Mouse (Mus musculus) cerebellum, adult 2 months (tissue): ENCODE measurements around the gene Slc12a8.

Experiments
- CTCF ChIP-seq: fragments of 200-500 bp; IDR thresholded peaks from 2 replicates; pipeline ENCODE4 v1.5.1; 2011; ENCODE audit warnings: low read depth, mild to moderate bottlenecking, control low read depth, low read length, moderate library complexity, borderline replicate concordance; ENCODE audit not compliant: insufficient read depth
- POLR2A ChIP-seq: fragments of 200-500 bp; IDR thresholded peaks from 2 replicates; pipeline ENCODE4 v1.6.1; 2011; ENCODE audit warnings: low read length, control low read depth, borderline replicate concordance; ENCODE audit not compliant: insufficient read depth

- no peak for TF ChIP-seq POLR2A
- no peak for TF ChIP-seq CTCF
Measured at GRCm38 (mm10) chr16:33516807-33517565, at the start of gene Slc12a8.
